Mouse (Mus musculus) embryonic fibroblast, embryonic 13.5 days (primary cell): ENCODE measurements around the gene Bcas2. TPM values are rescaled to one million over a fixed set of nuclear protein-coding genes. Genes with fewer than 3 reads are reported as not detected.
"Not testable (repeated sequence)": the region's sequence is repeated elsewhere in the genome, so short reads cannot be mapped to it uniquely, and the experiment has no call there.

ENCODE experiments used
- H3K27ac ChIP-seq: 2 replicates; pipeline ENCODE4 v1.5.1; 2012; ENCODE audit warnings: low read length, control low read depth, inconsistent platforms; ENCODE audit not compliant: insufficient read depth
- H3K4me1 ChIP-seq: 2 replicates; pipeline ENCODE4 v1.6.1; 2011; ENCODE audit warnings: low read length; ENCODE audit not compliant: control insufficient read depth, insufficient read depth
- H3K4me3 ChIP-seq: 2 replicates; pipeline ENCODE4 v1.5.1; 2011; ENCODE audit warnings: mild to moderate bottlenecking, control low read depth, low read length; ENCODE audit not compliant: insufficient read depth
- CTCF ChIP-seq: IDR thresholded peaks from 2 replicates; pipeline ENCODE4 v1.5.1; 2011; ENCODE audit warnings: mild to moderate bottlenecking, control low read depth, low read length, moderate library complexity, borderline replicate concordance; ENCODE audit not compliant: insufficient read depth
- POLR2A ChIP-seq: IDR thresholded peaks from 2 replicates; pipeline ENCODE4 v1.6.1; 2011; ENCODE audit warnings: low read depth, mild to moderate bottlenecking, control low read depth, low read length, moderate library complexity
- polyA plus RNA-seq: library from polyadenylated mRNA; stranded (reverse); fragments of >200 nt; gene quantifications from 2 replicates; pipeline ENCODE4 v1.2.4, GENCODE M21; 2011; ENCODE audit warnings: low read depth; ENCODE audit not compliant: missing spikeins, insufficient read length

The Bcas2 gene
- polyA plus RNA-seq, 1 experiment: 111 TPM

GRCm38 (mm10) chr3:103212142-103212541 lies 40.7 kb downstream of the Bcas2 start:
- Histone ChIP-seq H3K4me1 (peaks cover 6% of the 10 kb centered on the region; the same call in 1 of the 2 replicates), H3K27ac (no peak overlapping the region), H3K4me3 (no peak overlapping the region)
- TF ChIP-seq CTCF (no peak), POLR2A (no peak)

- H3K4me1 ChIP-seq: peaks cover 6% of the 10 kb centered on the region; the same call in 1 of the 2 replicates
- no peak for TF ChIP-seq POLR2A
- TF ChIP-seq CTCF: no peak
- no peak overlapping the region for H3K4me3 ChIP-seq
- no peak overlapping the region for H3K27ac ChIP-seq
Measured at GRCm38 (mm10) chr3:103213537-103213936, 42.1 kb downstream of the Bcas2 start.

- no peak overlapping the region for H3K27ac ChIP-seq
- H3K4me3 ChIP-seq: no peak overlapping the region
- TF ChIP-seq CTCF (no peak), POLR2A (no peak)
- peaks cover 6% of the 10 kb centered on the region; the same call in 1 of the 2 replicates for H3K4me1 ChIP-seq
Measured at GRCm38 (mm10) chr3:103214593-103215285, 43.3 kb downstream of the Bcas2 start.

GRCm38 (mm10) chr3:103215399-103215798 lies 43.9 kb downstream of the Bcas2 start:
- not testable (repeated sequence) for H3K4me1 ChIP-seq, H3K27ac ChIP-seq, H3K4me3 ChIP-seq

GRCm38 (mm10) chr3:103221435-103221834 lies 50.0 kb downstream of the Bcas2 start:
- Histone ChIP-seq H3K4me1 (no peaks in the 10 kb centered on the region), H3K27ac (no peak overlapping the region), H3K4me3 (no peak overlapping the region)
- TF ChIP-seq POLR2A (no peak), CTCF (no peak)

- no peak for TF ChIP-seq POLR2A
- no peak for TF ChIP-seq CTCF
- H3K4me3 ChIP-seq: no peak overlapping the region
- no peaks in the 10 kb centered on the region for H3K4me1 ChIP-seq
- no peak overlapping the region for H3K27ac ChIP-seq
Measured at GRCm38 (mm10) chr3:103223752-103224151, 52.3 kb downstream of the Bcas2 start.

GRCm38 (mm10) chr3:103224231-103224765 lies 52.8 kb downstream of the Bcas2 start:
- Histone ChIP-seq H3K4me1 (no peaks in the 10 kb centered on the region), H3K4me3 (no peak overlapping the region), H3K27ac (no peak overlapping the region)
- TF ChIP-seq CTCF: no peak

GRCm38 (mm10) chr3:103227729-103228128 lies 56.3 kb downstream of the Bcas2 start:
- no peak overlapping the region for H3K27ac ChIP-seq
- TF ChIP-seq CTCF: no peak
- TF ChIP-seq POLR2A: no peak
- no peaks in the 10 kb centered on the region for H3K4me1 ChIP-seq
- no peak overlapping the region for H3K4me3 ChIP-seq

Other genes with a start within 250 kb of the Bcas2 start
- not detected in 2 replicates for gene Sycp1, start 235.6 kb upstream of the Bcas2 start, polyA plus RNA-seq
- not detected in 2 replicates for gene Nr1h5, start 207.5 kb upstream of the Bcas2 start, polyA plus RNA-seq
- gene Sike1, start 175.9 kb upstream of the Bcas2 start, polyA plus RNA-seq: 65.7 and 76.1 TPM in 2 replicates
- 496 and 517 TPM in 2 replicates for gene Csde1, start 151.2 kb upstream of the Bcas2 start, polyA plus RNA-seq
- gene Nras, start 113.4 kb upstream of the Bcas2 start, polyA plus RNA-seq: 92.3 and 105 TPM in 2 replicates
- not detected in 2 replicates for gene Ampd1, start 97.6 kb upstream of the Bcas2 start, polyA plus RNA-seq
- gene Dennd2c, start 69.1 kb upstream of the Bcas2 start, polyA plus RNA-seq: 4.8 and 5.3 TPM in 2 replicates
- 43.5 and 47.5 TPM in 2 replicates for gene Trim33, start 107.6 kb downstream of the Bcas2 start, polyA plus RNA-seq